Mouse (Mus musculus) heart, embryonic 10.5 days (tissue): ENCODE results near the gene Cnnm4. TPM values are rescaled to one million over a fixed set of nuclear protein-coding genes. Genes with fewer than 3 reads are reported as not detected.

ENCODE experiments used
- DNase-seq: peaks from one replicate; pipeline ENCODE4 v3.0.0-alpha.2; 2017; ENCODE audit warnings: low spot score
- H3K27ac ChIP-seq: fragments of 300-500 bp; sonication (generic); 2 replicates; pipeline ENCODE4 v1.5.1; 2016; ENCODE audit warnings: mild to moderate bottlenecking
- H3K27me3 ChIP-seq: fragments of 300-500 bp; sonication (generic); 2 replicates; pipeline ENCODE4 v1.6.1; 2016; ENCODE audit warnings: mild to moderate bottlenecking; ENCODE audit not compliant: poor library complexity, insufficient read depth, severe bottlenecking
- H3K36me3 ChIP-seq: fragments of 300-500 bp; sonication (generic); 2 replicates; pipeline ENCODE4 v1.6.1; 2016; ENCODE audit warnings: mild to moderate bottlenecking, moderate library complexity
- H3K4me1 ChIP-seq: fragments of 300-500 bp; sonication (generic); 2 replicates; pipeline ENCODE4 v1.6.1; 2016; ENCODE audit warnings: mild to moderate bottlenecking
- H3K4me3 ChIP-seq: fragments of 300-500 bp; sonication (generic); 2 replicates; pipeline ENCODE4 v1.5.1; 2016; ENCODE audit warnings: mild to moderate bottlenecking, moderate library complexity
- H3K9me3 ChIP-seq: fragments of 300-500 bp; sonication (generic); 2 replicates; pipeline ENCODE4 v1.6.1; 2016; ENCODE audit warnings: mild to moderate bottlenecking, moderate library complexity
- WGBS: fragments of 180-500 bp; shearing (Covaris S2); methylation state at CpG from one replicate; pipeline ENCODE4 v1.1.7; 2016; 5-methylcytosine and 5-hydroxymethylcytosine counted together
- polyA plus RNA-seq: library from polyadenylated mRNA; unstranded; fragments of >200 nt; fragmentation: Nextera tagmentation; extraction: Ambion mirVana; gene quantifications from 2 replicates; pipeline ENCODE4 v1.2.1, GENCODE M21; 2016

Cnnm4 gene
- polyA plus RNA-seq, 1 experiment from 2014 or later: 8.6 TPM

DNA sequence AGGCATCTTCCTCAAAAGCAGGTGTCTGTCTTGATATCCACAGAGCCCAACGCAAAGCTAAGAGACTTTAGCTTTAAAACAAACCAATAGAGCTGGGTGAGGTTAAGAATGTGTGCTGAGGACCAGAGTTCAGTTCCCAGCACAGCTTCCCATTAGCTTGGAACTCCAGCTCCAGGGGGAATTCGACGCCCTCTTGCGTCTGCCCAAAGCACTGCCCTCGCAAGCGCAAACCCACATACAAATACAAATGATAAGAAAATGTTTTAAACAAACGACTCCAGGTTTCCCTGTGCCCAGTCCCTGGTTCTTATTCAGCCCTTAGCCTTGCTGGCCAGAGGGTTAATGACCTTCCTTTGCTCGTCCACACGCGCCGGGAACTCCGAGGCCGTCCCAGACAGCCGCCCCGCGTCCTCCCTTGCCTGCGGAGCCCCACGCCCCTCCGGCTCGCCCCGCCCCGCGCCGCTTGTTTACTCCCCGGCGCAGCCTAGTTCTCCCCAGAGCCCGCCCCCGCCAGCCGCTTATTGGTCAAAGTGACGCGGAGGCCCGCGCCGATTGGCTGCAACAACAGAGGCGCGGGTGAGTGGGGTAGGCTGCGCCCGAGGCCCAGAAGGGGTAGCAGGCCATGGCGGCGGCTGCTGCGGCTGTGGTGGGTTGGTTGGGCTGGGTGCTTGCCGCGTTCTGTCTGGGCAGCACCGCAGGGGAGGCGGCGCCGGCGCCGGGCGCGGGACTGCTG, 40.0 kb downstream of the Cnnm4 start, which contains the start of gene Cnnm3:
Gene Cnnm3, plus strand, starts transcription at position 579 of the 733 bp plus-strand sequence.
- WGBS: 2% methylated on average over 51 of the region's 51 CpGs
- no peaks in the 10 kb centered on the region for H3K27me3 ChIP-seq
- peaks cover 17% of the 10 kb centered on the region; the same call in 1 of the 2 replicates for H3K36me3 ChIP-seq

GRCm38 (mm10) chr1:36512089-36512965, 40.9 kb downstream of the Cnnm4 start:
- peak overlapping the region; percentile 98 for H3K4me3 ChIP-seq
- H3K27me3 ChIP-seq: no peaks in the 10 kb centered on the region
- H3K27ac ChIP-seq: peak overlapping the region; percentile 97
- H3K36me3 ChIP-seq: peaks cover 25% of the 10 kb centered on the region
- no peaks in the 10 kb centered on the region for H3K9me3 ChIP-seq
- 9% methylated on average over 126 of the region's 126 CpGs for WGBS
- peaks cover 39% of the 10 kb centered on the region for H3K4me1 ChIP-seq
- peak; percentile 82 for DNase-seq

More for the DNA sequence above, 40.0 kb downstream of the Cnnm4 start, which contains the start of gene Cnnm3:
- H3K4me3 ChIP-seq: peak within 1 kb of the TSS; percentile 98
- no peaks in the 10 kb centered on the region for H3K9me3 ChIP-seq
- H3K4me1 ChIP-seq: peaks cover 37% of the 10 kb centered on the region
- peak; percentile 100 for DNase-seq
- H3K27ac ChIP-seq: peak within 1 kb of the TSS; percentile 97

- Histone ChIP-seq H3K4me1 (peaks cover 43% of the 10 kb centered on the region), H3K9me3 (no peaks in the 10 kb centered on the region), H3K4me3 (peak overlapping the region; percentile 98), H3K27ac (peak overlapping the region; percentile 97), H3K36me3 (peaks cover 30% of the 10 kb centered on the region), H3K27me3 (no peaks in the 10 kb centered on the region)
- DNase-seq: no peak
- 3% methylated on average over 16 of the region's 16 CpGs for WGBS
Observed at GRCm38 (mm10) chr1:36512966-36513280, 41.5 kb downstream of the Cnnm4 start.

DNA sequence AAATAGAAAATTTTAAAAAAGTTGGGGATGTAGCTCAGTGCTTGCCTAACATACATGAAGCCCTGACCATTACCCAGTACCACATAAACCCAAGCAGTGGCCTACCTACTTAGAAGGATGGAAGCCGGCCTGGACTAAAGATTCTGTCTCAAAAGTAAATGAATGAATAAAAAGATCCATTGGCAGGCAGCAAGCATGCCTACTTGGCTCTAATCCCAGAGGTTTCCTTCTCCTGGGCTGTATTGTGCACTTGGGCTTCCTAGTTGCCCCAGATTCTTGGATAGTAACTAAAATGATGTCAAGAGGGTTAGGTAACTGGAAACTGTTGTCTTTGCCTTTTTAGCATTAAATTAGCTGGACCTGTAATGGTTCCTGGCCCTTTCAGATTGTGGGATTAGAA, 41.9 kb downstream of the Cnnm4 start:
- Histone ChIP-seq H3K4me3 (peak overlapping the region; percentile 98), H3K36me3 (peaks cover 33% of the 10 kb centered on the region), H3K9me3 (no peaks in the 10 kb centered on the region), H3K27me3 (no peaks in the 10 kb centered on the region), H3K4me1 (peaks cover 44% of the 10 kb centered on the region), H3K27ac (no peak overlapping the region)
- 9% methylated on average over 1 of the region's 1 CpGs for WGBS
- no peak for DNase-seq

DNA sequence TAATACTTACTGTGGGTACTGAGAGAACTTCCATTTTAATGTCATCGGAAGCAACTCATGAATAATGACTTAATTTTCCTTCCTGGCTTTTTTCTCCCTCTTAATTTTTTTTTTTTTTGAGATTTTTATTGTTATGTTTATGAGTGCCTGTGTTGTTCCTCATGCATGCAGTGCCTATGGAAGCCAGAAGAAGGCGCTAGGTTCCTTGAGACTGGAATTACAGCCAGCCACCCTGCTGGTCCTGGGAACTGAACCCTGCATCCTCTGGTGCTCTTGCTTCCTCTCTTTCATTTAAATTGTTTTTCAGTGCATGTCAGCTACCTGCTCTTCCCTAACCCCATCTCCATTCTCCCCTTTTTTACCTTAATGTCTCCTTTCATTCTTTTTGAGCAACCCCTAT, 42.3 kb downstream of the Cnnm4 start:
- Histone ChIP-seq H3K9me3 (no peaks in the 10 kb centered on the region), H3K27ac (no peak overlapping the region), H3K4me1 (peaks cover 44% of the 10 kb centered on the region), H3K27me3 (no peaks in the 10 kb centered on the region), H3K36me3 (peaks cover 36% of the 10 kb centered on the region), H3K4me3 (peak overlapping the region; percentile 98)
- no peak for DNase-seq
- WGBS: 44% methylated on average over 2 of the region's 2 CpGs

- Histone ChIP-seq H3K4me1 (peaks cover 35% of the 10 kb centered on the region), H3K36me3 (peaks cover 79% of the 10 kb centered on the region), H3K4me3 (no peak overlapping the region), H3K27ac (no peak overlapping the region), H3K9me3 (no peaks in the 10 kb centered on the region), H3K27me3 (no peaks in the 10 kb centered on the region)
- DNase-seq: no peak
- WGBS: 78% methylated on average over 3 of the region's 3 CpGs
Observed at GRCm38 (mm10) chr1:36518259-36518658, 46.8 kb downstream of the Cnnm4 start.

GRCm38 (mm10) chr1:36519626-36520025, 48.2 kb downstream of the Cnnm4 start:
- Histone ChIP-seq H3K4me1 (peaks cover 23% of the 10 kb centered on the region), H3K27ac (no peak overlapping the region), H3K27me3 (no peaks in the 10 kb centered on the region), H3K9me3 (no peaks in the 10 kb centered on the region), H3K36me3 (peaks cover 85% of the 10 kb centered on the region), H3K4me3 (no peak overlapping the region)
- 84% methylated on average over 11 of the region's 11 CpGs for WGBS
- DNase-seq: no peak

DNA sequence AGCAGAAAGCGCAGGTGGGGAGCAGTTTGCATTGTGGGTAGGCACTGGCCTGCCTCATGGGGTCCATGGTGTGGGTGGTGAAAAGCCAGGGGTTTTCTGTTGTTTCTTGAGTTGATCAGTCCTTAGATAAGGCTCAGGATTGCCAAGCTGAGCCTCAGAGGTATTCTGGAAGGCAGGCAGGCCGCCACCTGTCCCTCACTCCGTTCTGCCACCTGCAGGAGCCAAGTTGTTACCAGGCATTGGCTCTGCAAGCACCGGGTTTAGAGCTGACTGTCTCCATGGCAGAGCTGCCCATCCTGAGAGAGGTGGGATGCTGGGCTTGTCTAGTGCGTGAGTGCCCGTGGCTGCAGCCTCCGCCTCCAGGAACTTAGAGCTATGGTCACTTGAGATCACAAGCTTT, 50.8 kb downstream of the Cnnm4 start:
- 89% methylated on average over 7 of the region's 7 CpGs for WGBS
- no peak overlapping the region for H3K27ac ChIP-seq
- DNase-seq: no peak

DNA sequence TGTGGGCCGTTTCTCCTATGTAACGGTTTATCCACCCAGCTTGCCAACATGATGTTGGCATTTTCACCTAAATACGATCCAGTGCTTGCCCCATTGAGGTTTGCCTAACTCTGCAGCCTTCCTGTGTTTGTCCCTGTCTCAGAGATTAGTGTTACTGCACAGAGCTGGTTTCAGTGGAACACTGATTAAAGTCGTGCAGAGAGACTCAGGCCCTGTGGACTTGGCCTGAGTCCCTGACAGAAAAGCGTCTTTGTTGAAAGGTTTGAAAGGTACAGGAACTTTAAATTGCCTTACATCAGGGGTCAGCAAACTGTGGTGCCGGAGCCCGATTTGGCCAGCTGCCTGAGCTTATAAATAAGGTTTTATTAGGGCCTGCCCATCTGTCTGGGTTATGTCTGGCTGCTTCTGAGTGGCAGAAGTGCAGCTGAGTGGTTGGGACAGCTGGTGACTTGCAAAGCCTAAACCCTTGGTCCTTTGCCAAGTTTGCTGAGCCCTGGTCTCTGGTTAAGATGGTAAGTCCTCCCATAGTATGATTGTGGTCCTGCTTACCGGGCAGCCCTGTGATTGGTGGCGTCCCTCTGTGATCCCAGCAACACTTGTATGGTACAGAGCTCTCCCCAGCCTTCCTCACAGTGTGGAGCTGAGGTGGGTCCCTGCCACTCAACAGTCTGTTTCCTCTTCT, 52.1 kb downstream of the Cnnm4 start:
- no peaks in the 10 kb centered on the region for H3K4me1 ChIP-seq
- H3K27ac ChIP-seq: no peak overlapping the region
- DNase-seq: no peak
- 82% methylated on average over 9 of the region's 9 CpGs for whole genome bisulfite sequencing
- H3K4me3 ChIP-seq: no peak overlapping the region
- H3K27me3 ChIP-seq: no peaks in the 10 kb centered on the region
- H3K9me3 ChIP-seq: no peaks in the 10 kb centered on the region
- H3K36me3 ChIP-seq: peaks cover 84% of the 10 kb centered on the region

More for the DNA sequence above, 50.8 kb downstream of the Cnnm4 start:
- Histone ChIP-seq H3K4me1 (peaks cover 5% of the 10 kb centered on the region), H3K27me3 (no peaks in the 10 kb centered on the region), H3K4me3 (no peak overlapping the region), H3K36me3 (peaks cover 94% of the 10 kb centered on the region), H3K9me3 (no peaks in the 10 kb centered on the region)

- no peak for DNase-seq
- H3K27me3 ChIP-seq: no peaks in the 10 kb centered on the region
- H3K27ac ChIP-seq: no peak overlapping the region
- H3K4me3 ChIP-seq: no peak overlapping the region
- no peaks in the 10 kb centered on the region for H3K4me1 ChIP-seq
- 82% methylated on average over 5 of the region's 5 CpGs for WGBS
- H3K36me3 ChIP-seq: peaks cover 79% of the 10 kb centered on the region
- H3K9me3 ChIP-seq: no peaks in the 10 kb centered on the region
Observed at GRCm38 (mm10) chr1:36524058-36524457, 52.6 kb downstream of the Cnnm4 start.

DNA sequence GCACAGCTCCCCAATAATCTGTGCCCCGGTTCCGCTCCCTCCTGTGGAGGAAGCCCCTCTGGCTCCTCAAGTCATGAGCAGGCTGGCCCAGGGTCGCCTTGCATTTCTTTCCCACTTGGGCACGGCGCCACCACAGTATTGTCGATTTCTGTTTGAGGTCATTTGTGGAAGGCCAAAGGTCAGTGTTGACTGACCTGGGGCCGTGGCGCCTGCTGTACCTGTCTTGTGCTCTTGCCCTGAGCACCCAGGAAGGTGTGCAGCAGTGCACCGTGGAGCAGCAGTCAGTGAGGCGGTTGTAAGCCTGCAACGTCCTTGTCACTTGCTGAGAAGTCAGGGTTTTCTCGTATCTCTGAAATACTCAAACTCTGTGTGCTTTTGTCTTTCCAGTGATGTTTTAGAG, 54.4 kb downstream of the Cnnm4 start:
- Histone ChIP-seq H3K4me3 (no peak overlapping the region), H3K27ac (no peak overlapping the region), H3K9me3 (no peaks in the 10 kb centered on the region), H3K36me3 (peaks cover 65% of the 10 kb centered on the region), H3K27me3 (no peaks in the 10 kb centered on the region), H3K4me1 (no peaks in the 10 kb centered on the region)
- DNase-seq: no peak
- 90% methylated on average over 12 of the region's 12 CpGs for WGBS

- peaks cover 65% of the 10 kb centered on the region for H3K36me3 ChIP-seq
- H3K27ac ChIP-seq: no peak overlapping the region
- H3K4me1 ChIP-seq: peaks cover 9% of the 10 kb centered on the region; the same call in 1 of the 2 replicates
- no peaks in the 10 kb centered on the region for H3K9me3 ChIP-seq
- WGBS: 89% methylated on average over 10 of the region's 10 CpGs
- no peaks in the 10 kb centered on the region for H3K27me3 ChIP-seq
- H3K4me3 ChIP-seq: no peak overlapping the region
- DNase-seq: no peak
Observed at GRCm38 (mm10) chr1:36526903-36527302, 55.5 kb downstream of the Cnnm4 start.

- Histone ChIP-seq H3K4me1 (peaks cover 19% of the 10 kb centered on the region), H3K36me3 (peaks cover 52% of the 10 kb centered on the region), H3K27me3 (no peaks in the 10 kb centered on the region), H3K27ac (no peak overlapping the region), H3K4me3 (no peak overlapping the region), H3K9me3 (no peaks in the 10 kb centered on the region)
- no peak for DNase-seq
- 26% methylated on average over 1 of the region's 1 CpGs for WGBS
Observed at GRCm38 (mm10) chr1:36528351-36528750, 56.9 kb downstream of the Cnnm4 start.
